Mouse (Mus musculus) lung, postnatal 14 days (tissue): ENCODE results near the gene Kifc1.
"Not testable (repeated sequence)": the region's sequence is repeated elsewhere in the genome, so short reads cannot be mapped to it uniquely, and the experiment has no call there.

Experiments
- DNase-seq: peaks from one replicate; pipeline ENCODE4 v3.0.0; 2021

Kifc1 gene

GRCm38 (mm10) chr17:33918293-33919203 lies 28.1 kb upstream of the Kifc1 start:
- DNase-seq, result no peak

GRCm38 (mm10) chr17:33917656-33918292 lies 27.3 kb upstream of the Kifc1 start:
- DNase-seq, result no peak

GRCm38 (mm10) chr17:33916847-33917655 lies 26.6 kb upstream of the Kifc1 start:
- DNase-seq, result no peak

- DNase-seq, result peak; percentile 56
These were observed 25.8 kb upstream of the Kifc1 start for GRCm38 (mm10) chr17:33916294-33916693.

- DNase-seq, result peak; percentile 96
These were observed 25.3 kb upstream of the Kifc1 start, which contains the start of the genes Tapbp and Zbtb22 for GRCm38 (mm10) chr17:33915671-33916250. Gene Tapbp (plus strand): TSS chr17:33915899. Gene Zbtb22 (plus strand): TSS chr17:33915904.

- no peak for DNase-seq
These were observed 24.5 kb upstream of the Kifc1 start for GRCm38 (mm10) chr17:33914969-33915391.

GRCm38 (mm10) chr17:33913905-33914304 lies 23.4 kb upstream of the Kifc1 start:
- no peak for DNase-seq

- DNase-seq, result no peak
These were observed 22.8 kb upstream of the Kifc1 start for GRCm38 (mm10) chr17:33913264-33913663.

- no peak for DNase-seq
These were observed 21.5 kb upstream of the Kifc1 start for GRCm38 (mm10) chr17:33911813-33912414.

GRCm38 (mm10) chr17:33911052-33911812 lies 20.8 kb upstream of the Kifc1 start:
- DNase-seq, result no peak

- DNase-seq, result no peak
These were observed 20.0 kb upstream of the Kifc1 start for GRCm38 (mm10) chr17:33910346-33911051.

GRCm38 (mm10) chr17:33909869-33910250 lies 19.4 kb upstream of the Kifc1 start:
- DNase-seq, result peak; percentile 58

- DNase-seq, result peak; percentile 99
These were observed 18.8 kb upstream of the Kifc1 start, which contains the start of gene Daxx for GRCm38 (mm10) chr17:33909077-33909868. Gene Daxx (plus strand): TSS chr17:33909414.

- peak; percentile 43 for DNase-seq
These were observed 18.0 kb upstream of the Kifc1 start for GRCm38 (mm10) chr17:33908331-33909076.

- not testable (repeated sequence) for DNase-seq
These were observed 14.4 kb upstream of the Kifc1 start, which contains the start of gene Platr17 for GRCm38 (mm10) chr17:33904835-33905234. Gene Platr17 (plus strand): TSS chr17:33905135.

GRCm38 (mm10) chr17:33903911-33904651 lies 13.6 kb upstream of the Kifc1 start:
- not testable (repeated sequence) for DNase-seq

- no peak for DNase-seq
These were observed 12.0 kb upstream of the Kifc1 start for GRCm38 (mm10) chr17:33902491-33902890.

- DNase-seq, result no peak
These were observed 11.6 kb upstream of the Kifc1 start for GRCm38 (mm10) chr17:33902079-33902478.
